Mouse (Mus musculus): ENCODE results near the gene Tmem128. TPM values are rescaled to one million over a fixed set of nuclear protein-coding genes. Genes with fewer than 3 reads are reported as not detected.
A peak's percentile ranks its signal among the peaks of the same experiment; 100 is the strongest.

The Tmem128 gene
- polyA plus RNA-seq, 1 experiment from 2014 or later, result 100 TPM

GRCm38 (mm10) chr5:38270942-38271341 is 11.0 kb downstream of the Tmem128 start:
- Histone ChIP-seq H3K9me3 (ENCODE audit: control insufficient read depth, low read length) (no peaks in the 10 kb centered on the region), H3K36me3 (ENCODE audit: control insufficient read depth, insufficient read depth, low read length) (peaks cover 3% of the 10 kb centered on the region; the same call in 1 of the 2 replicates), H3K4me1 (replicated peaks; ENCODE audit: control insufficient read depth, insufficient read depth, low read length) (no peaks in the 10 kb centered on the region), H3K27me3 (ENCODE audit: control insufficient read depth, insufficient read depth, low read length) (peaks cover 16% of the 10 kb centered on the region), H3K4me3 (ENCODE audit: low read depth, low read length) (no peak overlapping the region), H3K9ac (ENCODE audit: low read length) (no peak overlapping the region), H3K4me2 (ENCODE audit: low read depth, low read length, severe bottlenecking) (no peak overlapping the region), H3K27ac (ENCODE audit: low read depth, low read length) (no peak overlapping the region)
- DNase-seq (ENCODE audit: low spot score) (peak; percentile 11), ATAC-seq (replicated peaks; ENCODE audit: low FRiP score) (no peak)
- 89% methylated on average over 3 of the region's 3 CpGs for WGBS

- Histone ChIP-seq H3K4me3 (ENCODE audit: low read depth, low read length) (no peak overlapping the region), H3K9ac (ENCODE audit: low read length) (no peak overlapping the region), H3K4me1 (replicated peaks; ENCODE audit: control insufficient read depth, insufficient read depth, low read length) (peaks cover 6% of the 10 kb centered on the region; the same call in 1 of the 2 replicates), H3K4me2 (ENCODE audit: low read depth, low read length, severe bottlenecking) (no peak overlapping the region), H3K9me3 (ENCODE audit: control insufficient read depth, low read length) (no peaks in the 10 kb centered on the region), H3K27me3 (ENCODE audit: control insufficient read depth, insufficient read depth, low read length) (peaks cover 41% of the 10 kb centered on the region), H3K36me3 (ENCODE audit: control insufficient read depth, insufficient read depth, low read length) (no peaks in the 10 kb centered on the region), H3K27ac (ENCODE audit: low read depth, low read length) (no peak overlapping the region)
- WGBS, result 92% methylated on average over 4 of the region's 4 CpGs
- no peak for ATAC-seq (replicated peaks; ENCODE audit: low FRiP score)
- peak; percentile 20 for DNase-seq (ENCODE audit: low spot score)
Measured at GRCm38 (mm10) chr5:38273831-38274230, 13.8 kb downstream of the Tmem128 start.

GRCm38 (mm10) chr5:38275771-38276170 is 15.8 kb downstream of the Tmem128 start, which contains the start of gene Otop1:
Gene Otop1, plus strand, starts transcription at chr5:38275972.
- 2% methylated on average over 4 of the region's 4 CpGs for WGBS
- ATAC-seq (replicated peaks; ENCODE audit: low FRiP score), result no peak

GRCm38 (mm10) chr5:38276451-38276850 is 16.5 kb downstream of the Tmem128 start:
- DNase-seq (ENCODE audit: low spot score), result no peak
- no peak for ATAC-seq (replicated peaks; ENCODE audit: low FRiP score)
- Histone ChIP-seq H3K4me3 (ENCODE audit: low read depth, low read length) (no peak overlapping the region), H3K4me1 (replicated peaks; ENCODE audit: control insufficient read depth, insufficient read depth, low read length) (peaks cover 6% of the 10 kb centered on the region; the same call in 1 of the 2 replicates), H3K4me2 (ENCODE audit: low read depth, low read length, severe bottlenecking) (no peak overlapping the region), H3K9me3 (ENCODE audit: control insufficient read depth, low read length) (no peaks in the 10 kb centered on the region), H3K27ac (ENCODE audit: low read depth, low read length) (no peak overlapping the region), H3K36me3 (ENCODE audit: control insufficient read depth, insufficient read depth, low read length) (no peaks in the 10 kb centered on the region), H3K9ac (ENCODE audit: low read length) (no peak overlapping the region), H3K27me3 (ENCODE audit: control insufficient read depth, insufficient read depth, low read length) (peaks cover 47% of the 10 kb centered on the region)
- 2% methylated on average over 19 of the region's 19 CpGs for WGBS

More at GRCm38 (mm10) chr5:38275771-38276170, 15.8 kb downstream of the Tmem128 start, which contains the start of gene Otop1:
- DNase-seq (ENCODE audit: low spot score), result no peak
- peaks cover 47% of the 10 kb centered on the region for H3K27me3 ChIP-seq (ENCODE audit: control insufficient read depth, insufficient read depth, low read length)
- H3K27ac ChIP-seq (ENCODE audit: low read depth, low read length), result no peak within 1 kb of the TSS
- no peaks in the 10 kb centered on the region for H3K36me3 ChIP-seq (ENCODE audit: control insufficient read depth, insufficient read depth, low read length)
- H3K4me2 ChIP-seq (ENCODE audit: low read depth, low read length, severe bottlenecking), result 0 out of 2 replicates have a peak within 1 kb of the TSS, but pooled peaks have one; percentile 39
- no peaks in the 10 kb centered on the region for H3K9me3 ChIP-seq (ENCODE audit: control insufficient read depth, low read length)
- peak within 1 kb of the TSS; percentile 17; the same call in 1 of the 2 replicates for H3K4me3 ChIP-seq (ENCODE audit: low read depth, low read length)
- H3K4me1 ChIP-seq (replicated peaks; ENCODE audit: control insufficient read depth, insufficient read depth, low read length), result peaks cover 6% of the 10 kb centered on the region; the same call in 1 of the 2 replicates
- no peak within 1 kb of the TSS for H3K9ac ChIP-seq (ENCODE audit: low read length)

GRCm38 (mm10) chr5:38277098-38277866 is 17.3 kb downstream of the Tmem128 start:
- Histone ChIP-seq H3K4me1 (replicated peaks; ENCODE audit: control insufficient read depth, insufficient read depth, low read length) (peaks cover 6% of the 10 kb centered on the region; the same call in 1 of the 2 replicates), H3K4me3 (ENCODE audit: low read depth, low read length) (peak overlapping the region; percentile 17), H3K9ac (ENCODE audit: low read length) (no peak overlapping the region), H3K36me3 (ENCODE audit: control insufficient read depth, insufficient read depth, low read length) (no peaks in the 10 kb centered on the region), H3K4me2 (ENCODE audit: low read depth, low read length, severe bottlenecking) (peak overlapping the region; percentile 39), H3K27ac (ENCODE audit: low read depth, low read length) (no peak overlapping the region), H3K27me3 (ENCODE audit: control insufficient read depth, insufficient read depth, low read length) (peaks cover 47% of the 10 kb centered on the region), H3K9me3 (ENCODE audit: control insufficient read depth, low read length) (no peaks in the 10 kb centered on the region)
- DNase-seq (ENCODE audit: low spot score) (peak; percentile 61), ATAC-seq (replicated peaks; ENCODE audit: low FRiP score) (peak; percentile 53; the same call in 1 of the 2 replicates)
- 2% methylated on average over 65 of the region's 65 CpGs for WGBS

- no peak overlapping the region for H3K9ac ChIP-seq (ENCODE audit: low read length)
- DNase-seq (ENCODE audit: low spot score) (no peak), ATAC-seq (replicated peaks; ENCODE audit: low FRiP score) (0 out of 2 replicates have a peak, but pooled peaks have one; percentile 10)
Measured at GRCm38 (mm10) chr5:38277936-38278600, 18.1 kb downstream of the Tmem128 start.

GRCm38 (mm10) chr5:38280075-38280474 is 20.1 kb downstream of the Tmem128 start:
- Histone ChIP-seq H3K9me3 (ENCODE audit: control insufficient read depth, low read length) (no peaks in the 10 kb centered on the region), H3K27ac (ENCODE audit: low read depth, low read length) (no peak overlapping the region), H3K9ac (ENCODE audit: low read length) (no peak overlapping the region), H3K36me3 (ENCODE audit: control insufficient read depth, insufficient read depth, low read length) (no peaks in the 10 kb centered on the region), H3K27me3 (ENCODE audit: control insufficient read depth, insufficient read depth, low read length) (peaks cover 39% of the 10 kb centered on the region), H3K4me1 (replicated peaks; ENCODE audit: control insufficient read depth, insufficient read depth, low read length) (peaks cover 6% of the 10 kb centered on the region; the same call in 1 of the 2 replicates), H3K4me3 (ENCODE audit: low read depth, low read length) (no peak overlapping the region), H3K4me2 (ENCODE audit: low read depth, low read length, severe bottlenecking) (no peak overlapping the region)
- 33% methylated on average over 1 of the region's 1 CpGs for WGBS
- DNase-seq (ENCODE audit: low spot score), result no peak
- no peak for ATAC-seq (replicated peaks; ENCODE audit: low FRiP score)

More at GRCm38 (mm10) chr5:38277936-38278600, 18.1 kb downstream of the Tmem128 start:
- Histone ChIP-seq H3K4me3 (ENCODE audit: low read depth, low read length) (0 out of 2 replicates have a peak overlapping the region, but pooled peaks have one; percentile 17), H3K4me1 (replicated peaks; ENCODE audit: control insufficient read depth, insufficient read depth, low read length) (peaks cover 6% of the 10 kb centered on the region; the same call in 1 of the 2 replicates), H3K4me2 (ENCODE audit: low read depth, low read length, severe bottlenecking) (peak overlapping the region; percentile 39), H3K27me3 (ENCODE audit: control insufficient read depth, insufficient read depth, low read length) (peaks cover 47% of the 10 kb centered on the region), H3K36me3 (ENCODE audit: control insufficient read depth, insufficient read depth, low read length) (no peaks in the 10 kb centered on the region), H3K27ac (ENCODE audit: low read depth, low read length) (no peak overlapping the region), H3K9me3 (ENCODE audit: control insufficient read depth, low read length) (no peaks in the 10 kb centered on the region)
- WGBS, result 18% methylated on average over 12 of the region's 12 CpGs

GRCm38 (mm10) chr5:38285724-38286123 is 25.7 kb downstream of the Tmem128 start:
- Histone ChIP-seq H3K4me3 (ENCODE audit: low read depth, low read length) (no peak overlapping the region), H3K4me2 (ENCODE audit: low read depth, low read length, severe bottlenecking) (no peak overlapping the region), H3K9ac (ENCODE audit: low read length) (no peak overlapping the region), H3K4me1 (replicated peaks; ENCODE audit: control insufficient read depth, insufficient read depth, low read length) (no peaks in the 10 kb centered on the region), H3K27me3 (ENCODE audit: control insufficient read depth, insufficient read depth, low read length) (no peaks in the 10 kb centered on the region), H3K9me3 (ENCODE audit: control insufficient read depth, low read length) (no peaks in the 10 kb centered on the region), H3K27ac (ENCODE audit: low read depth, low read length) (no peak overlapping the region), H3K36me3 (ENCODE audit: control insufficient read depth, insufficient read depth, low read length) (no peaks in the 10 kb centered on the region)
- no peak for ATAC-seq (replicated peaks; ENCODE audit: low FRiP score)
- 75% methylated on average over 9 of the region's 9 CpGs for WGBS
- DNase-seq (ENCODE audit: low spot score), result no peak
